Mouse (Mus musculus) embryonic facial prominence, embryonic 14.5 days (tissue): Measurements from ENCODE around the gene Sos2. TPM values are rescaled to one million over a fixed set of nuclear protein-coding genes. Genes with fewer than 3 reads are reported as not detected.

Source experiments
- microRNA-seq: library from miRNA; unstranded; fragments of <30 nt; microRNA quantifications from one replicate; pipeline ENCODE4, GENCODE M21; 2016; ENCODE audit warnings: borderline number of aligned reads
- polyA plus RNA-seq: library from polyadenylated mRNA; unstranded; fragments of >200 nt; fragmentation: Nextera tagmentation; extraction: Ambion mirVana; gene quantifications from 2 replicates; pipeline ENCODE4 v1.2.1, GENCODE M21; 2014

The Sos2 gene
- polyA plus RNA-seq, 1 experiment from 2014 or later: 11.4 TPM

Small RNA genes within 50 kb of the gene (microRNA-seq; reads per million reads assigned to microRNA genes)
- not detected for gene Gm23018

Other genes starting within 250 kb of the Sos2 start
- 20.9 and 22.9 TPM in 2 replicates for gene Vcpkmt, start 98.8 kb downstream of the Sos2 start, polyA plus RNA-seq
- 21.2 and 21.8 TPM in 2 replicates for gene L2hgdh, start 43.0 kb upstream of the Sos2 start, polyA plus RNA-seq
- gene Atp5s, start 43.1 kb upstream of the Sos2 start, polyA plus RNA-seq: 30.4 and 32.0 TPM in 2 replicates
- 1.9 and 2.9 TPM in 2 replicates for gene Cdkl1, start 109.4 kb upstream of the Sos2 start, polyA plus RNA-seq
- 8.5 and 13.8 TPM in 2 replicates for gene Atl1, start 210.8 kb upstream of the Sos2 start, polyA plus RNA-seq
- 45.2 and 48.9 TPM in 2 replicates for gene Map4k5, start 211.3 kb upstream of the Sos2 start, polyA plus RNA-seq